Mouse (Mus musculus) kidney, postnatal 25 days (tissue): Measurements from ENCODE around the gene Gm4836.
"Not testable (repeated sequence)": the region's sequence is repeated elsewhere in the genome, so short reads cannot be mapped to it uniquely, and the experiment has no call there.

Source experiments
- DNase-seq, 2 experiments: peaks; one replicate each; pipeline ENCODE4 v3.0.0; 2021; ENCODE audit warnings: mixed read lengths in 2 of 2

Gene Gm4836

DNA sequence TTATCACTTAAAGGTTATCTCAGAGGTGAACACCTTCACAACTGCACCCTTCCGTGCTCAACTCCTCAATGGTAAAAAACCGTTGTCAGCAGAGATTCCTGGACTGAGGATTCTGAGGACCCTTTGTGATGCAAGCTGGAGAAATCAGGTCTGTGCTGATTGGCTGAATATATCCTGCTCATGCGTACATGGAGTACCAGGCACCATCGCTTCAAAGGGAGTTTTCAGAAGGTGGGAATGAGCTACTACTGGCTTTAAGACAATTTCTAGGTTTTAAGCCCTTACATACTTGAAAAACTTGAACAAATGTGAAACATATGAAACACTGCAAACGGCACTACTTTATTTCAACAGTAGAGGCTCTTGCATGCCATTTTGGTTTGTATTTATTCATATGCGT lies at the start of gene Gm4836:
TSS of gene Gm4836 (minus strand) at position 101 of the 400 bp plus-strand sequence.
- not testable (repeated sequence) for DNase-seq
